Mouse (Mus musculus) midbrain, postnatal 0 days (tissue): ENCODE data around the gene Timp4. TPM values are rescaled to one million over a fixed set of nuclear protein-coding genes. Genes with fewer than 3 reads are reported as not detected.
A peak's percentile ranks its signal among the peaks of the same experiment; 100 is the strongest.

Source experiments
- ATAC-seq: fragments of 200-750 bp; cut with Nextera tagmentation; 2 replicates; pipeline ENCODE4 v1.8.0; 2017; ENCODE audit warnings: moderate number of reproducible peaks, mild to moderate bottlenecking, moderate TSS enrichment, moderate library complexity; ENCODE audit not compliant: low FRiP score
- DNase-seq: peaks from one replicate; pipeline ENCODE4 v3.0.0-alpha.2; 2015; ENCODE audit warnings: low spot score
- H3K27ac ChIP-seq: fragments of 300-500 bp; sonication (generic); 2 replicates; pipeline ENCODE4 v1.5.1; 2014; ENCODE audit warnings: low read depth, mild to moderate bottlenecking, low read length, mixed read lengths
- H3K27me3 ChIP-seq: fragments of 300-500 bp; sonication (generic); 2 replicates; pipeline ENCODE4 v1.6.1; 2014; ENCODE audit warnings: low read length, control low read depth, mixed read lengths; ENCODE audit not compliant: insufficient read depth
- H3K36me3 ChIP-seq: fragments of 300-500 bp; sonication (generic); 2 replicates; pipeline ENCODE4 v1.6.1; 2014; ENCODE audit warnings: low read length, control low read depth, mixed read lengths; ENCODE audit not compliant: insufficient read depth
- H3K4me1 ChIP-seq: fragments of 300-500 bp; sonication (generic); 2 replicates; pipeline ENCODE4 v1.6.1; 2014; ENCODE audit warnings: mild to moderate bottlenecking, control low read depth, antibody characterized with exemption, low read length, mixed read lengths; ENCODE audit not compliant: insufficient read depth
- H3K4me2 ChIP-seq: fragments of 300-500 bp; sonication (generic); 2 replicates; pipeline ENCODE4 v1.6.1; 2014; ENCODE audit warnings: low read depth, mild to moderate bottlenecking, low read length, mixed read lengths; ENCODE audit not compliant: poor library complexity, severe bottlenecking
- H3K4me3 ChIP-seq: fragments of 300-500 bp; sonication (generic); 2 replicates; pipeline ENCODE4 v1.5.1; 2014; ENCODE audit warnings: low read depth, mild to moderate bottlenecking, low read length, moderate library complexity
- H3K9ac ChIP-seq: fragments of 300-500 bp; sonication (generic); replicated peaks from 2 replicates; pipeline ENCODE4 v1.6.1; 2014; ENCODE audit warnings: mild to moderate bottlenecking, low read length, moderate library complexity, mixed read lengths; ENCODE audit not compliant: poor library complexity, severe bottlenecking
- H3K9me3 ChIP-seq: fragments of 300-500 bp; sonication (generic); 2 replicates; pipeline ENCODE4 v1.6.1; 2016; ENCODE audit warnings: low read length, control low read depth
- CTCF ChIP-seq: IDR thresholded peaks from 2 replicates; pipeline ENCODE4 v1.5.1; 2016; ENCODE audit warnings: antibody characterized with exemption, mild to moderate bottlenecking
- WGBS: fragments of 180-500 bp; shearing (Covaris S2); extraction: QIAGEN DNeasy Blood & Tissue Kit; methylation state at CpG from one replicate; pipeline ENCODE4 v1.1.7; 2014; 5-methylcytosine and 5-hydroxymethylcytosine counted together
- polyA plus RNA-seq: library from polyadenylated mRNA; unstranded; fragments of >200 nt; fragmentation: Nextera tagmentation; extraction: Ambion mirVana; gene quantifications from 2 replicates; pipeline ENCODE4 v1.2.1, GENCODE M21; 2015
- total RNA-seq: library from RNA; depleted of rRNA; stranded (reverse); fragments of >200 nt; gene quantifications from 2 replicates; pipeline ENCODE4 v1.2.3, GENCODE M21; 2014; rRNA removed

Gene Timp4
- 15.1 and 29.7 TPM in 2 replicates for total RNA-seq
- 21.9 and 25.4 TPM in 2 replicates for polyA plus RNA-seq

DNA sequence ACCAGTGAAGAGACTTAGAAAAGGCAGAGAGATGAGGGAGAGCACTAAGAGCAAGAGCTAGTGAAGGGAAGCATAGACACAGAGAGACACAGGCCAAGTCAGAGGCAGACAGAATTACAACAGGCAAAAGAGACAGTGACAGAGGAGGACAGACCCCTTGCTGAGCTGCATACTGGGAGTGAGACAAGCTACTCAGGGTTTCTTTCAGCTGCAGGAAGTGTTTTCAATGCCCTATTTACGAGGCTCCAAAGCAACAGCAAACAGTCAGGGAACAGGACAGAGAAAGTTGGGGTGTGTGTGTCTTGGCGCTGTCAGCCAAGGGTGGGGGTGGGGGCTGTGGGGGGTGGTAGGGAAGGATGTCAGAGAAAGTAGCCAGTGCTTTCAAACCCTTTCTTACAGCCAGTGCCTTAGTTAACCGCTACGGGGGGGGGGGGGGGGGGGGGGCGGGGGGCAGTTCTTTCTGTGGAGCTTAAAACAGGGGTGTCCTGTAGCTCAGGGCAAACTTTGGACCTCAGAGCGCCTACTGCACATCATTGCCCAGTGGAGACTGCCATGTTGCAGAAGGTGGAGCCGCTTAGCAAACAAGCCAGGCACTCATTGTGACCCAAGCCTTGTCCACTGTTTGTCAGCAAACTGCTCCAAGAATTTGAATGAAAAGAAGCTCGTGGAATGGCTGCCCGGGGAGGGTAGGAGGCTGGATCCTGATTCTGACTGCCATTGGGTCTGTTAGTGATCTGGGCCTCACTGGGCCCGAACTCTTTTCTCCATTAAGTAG is at the start of gene Timp4:
Timp4 (minus strand) TSS at position 107 of the 775 bp plus-strand sequence.
- WGBS = 17% methylated on average over 9 of the region's 10 CpGs
- peak; percentile 81 for DNase-seq
- peak within 1 kb of the TSS; percentile 72 for H3K27ac ChIP-seq
- H3K4me1 ChIP-seq = no peaks in the 10 kb centered on the region
- H3K4me3 ChIP-seq = peak within 1 kb of the TSS; percentile 10
- no peak for TF ChIP-seq CTCF
- H3K9ac ChIP-seq = no peak within 1 kb of the TSS; the same call in 1 of the 2 replicates
- H3K9me3 ChIP-seq = no peaks in the 10 kb centered on the region
- peak; percentile 82 for ATAC-seq
- 0 out of 2 replicates have a peak, but pooled peaks cover 5% of the 10 kb centered on the region for H3K27me3 ChIP-seq
- H3K36me3 ChIP-seq = peaks cover 23% of the 10 kb centered on the region; the same call in 1 of the 2 replicates
- peak within 1 kb of the TSS; percentile 35 for H3K4me2 ChIP-seq

GRCm38 (mm10) chr6:115293877-115294276 is 41.9 kb upstream of the Timp4 start:
- Histone ChIP-seq H3K4me3 (no peak overlapping the region), H3K9ac (no peak overlapping the region), H3K27ac (no peak overlapping the region), H3K36me3 (no peaks in the 10 kb centered on the region), H3K27me3 (no peaks in the 10 kb centered on the region), H3K4me2 (no peak overlapping the region), H3K4me1 (no peaks in the 10 kb centered on the region), H3K9me3 (no peaks in the 10 kb centered on the region)
- WGBS = 51% methylated on average over 2 of the region's 2 CpGs
- ATAC-seq = no peak
- no peak for TF ChIP-seq CTCF
- no peak for DNase-seq

- ATAC-seq = no peak
- H3K4me1 ChIP-seq = no peaks in the 10 kb centered on the region
- H3K9ac ChIP-seq = no peak overlapping the region
- no peaks in the 10 kb centered on the region for H3K9me3 ChIP-seq
- no peak overlapping the region for H3K4me3 ChIP-seq
- 60% methylated on average over 6 of the region's 6 CpGs for WGBS
- H3K4me2 ChIP-seq = no peak overlapping the region
- H3K36me3 ChIP-seq = no peaks in the 10 kb centered on the region
- TF ChIP-seq CTCF = no peak
- H3K27me3 ChIP-seq = no peaks in the 10 kb centered on the region
- no peak overlapping the region for H3K27ac ChIP-seq
- DNase-seq = no peak
Measured at GRCm38 (mm10) chr6:115292621-115293020, 40.6 kb upstream of the Timp4 start.

DNA sequence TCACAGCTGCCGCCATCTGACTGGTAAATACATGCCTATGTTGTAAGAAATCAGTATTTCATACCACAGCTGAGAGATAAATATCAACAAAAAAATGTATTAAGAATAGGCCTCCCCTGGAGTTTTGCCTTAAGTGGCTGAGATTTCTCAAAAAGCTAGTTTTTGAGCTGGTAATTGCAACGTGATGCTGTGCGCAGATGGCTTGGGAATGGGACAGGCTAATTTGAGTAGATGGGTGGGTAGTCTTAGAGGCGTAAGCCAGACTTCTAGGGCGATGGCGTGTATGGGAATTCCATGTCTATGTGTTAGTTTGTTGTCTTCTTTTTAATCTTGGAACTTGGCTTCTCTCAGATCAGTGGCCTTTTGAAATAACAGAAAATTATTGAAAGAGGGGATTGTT is 39.8 kb upstream of the Timp4 start:
- no peak for TF ChIP-seq CTCF
- H3K4me2 ChIP-seq = no peak overlapping the region
- no peaks in the 10 kb centered on the region for H3K36me3 ChIP-seq
- no peaks in the 10 kb centered on the region for H3K9me3 ChIP-seq
- H3K4me3 ChIP-seq = no peak overlapping the region
- H3K27ac ChIP-seq = no peak overlapping the region
- 87% methylated on average over 6 of the region's 6 CpGs for WGBS
- ATAC-seq (no peak), DNase-seq (no peak)
- H3K9ac ChIP-seq = no peak overlapping the region
- no peaks in the 10 kb centered on the region for H3K27me3 ChIP-seq
- H3K4me1 ChIP-seq = no peaks in the 10 kb centered on the region

DNA sequence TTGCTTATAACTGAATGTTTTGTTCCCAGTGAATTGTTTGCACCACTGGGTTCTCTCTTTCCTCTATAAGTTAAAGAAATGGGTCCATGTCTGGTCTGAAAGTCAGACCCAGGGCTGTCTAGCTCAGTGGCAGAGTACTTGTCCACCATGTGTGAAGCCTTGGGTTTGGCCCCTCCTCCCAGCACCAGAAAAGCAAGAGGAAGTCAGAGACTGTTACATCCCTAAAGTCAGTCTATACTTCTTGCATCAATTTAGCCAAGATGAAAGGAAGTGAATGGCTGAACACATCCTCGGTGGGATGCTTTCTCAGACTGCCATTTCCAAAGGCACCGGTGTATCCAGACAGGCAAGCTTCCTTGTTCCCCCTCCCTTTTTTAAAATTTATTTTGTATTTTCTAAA is 39.1 kb upstream of the Timp4 start:
- Histone ChIP-seq H3K9ac (no peak overlapping the region), H3K27ac (no peak overlapping the region), H3K4me2 (no peak overlapping the region), H3K4me3 (no peak overlapping the region), H3K27me3 (no peaks in the 10 kb centered on the region), H3K36me3 (no peaks in the 10 kb centered on the region), H3K4me1 (no peaks in the 10 kb centered on the region), H3K9me3 (no peaks in the 10 kb centered on the region)
- TF ChIP-seq CTCF = no peak
- no peak for DNase-seq
- no peak for ATAC-seq
- WGBS = 83% methylated on average over 2 of the region's 2 CpGs

GRCm38 (mm10) chr6:115290561-115290960 is 38.6 kb upstream of the Timp4 start:
- no peak overlapping the region for H3K27ac ChIP-seq
- ATAC-seq = no peak
- TF ChIP-seq CTCF = no peak
- no peak overlapping the region for H3K9ac ChIP-seq
- 52% methylated on average over 5 of the region's 5 CpGs for WGBS
- no peak overlapping the region for H3K4me3 ChIP-seq
- peak; percentile 19 for DNase-seq
- no peaks in the 10 kb centered on the region for H3K4me1 ChIP-seq
- H3K27me3 ChIP-seq = no peaks in the 10 kb centered on the region
- H3K9me3 ChIP-seq = no peaks in the 10 kb centered on the region
- no peaks in the 10 kb centered on the region for H3K36me3 ChIP-seq
- no peak overlapping the region for H3K4me2 ChIP-seq
